Mouse (Mus musculus) ES-CJ7 (cell line): Measurements from ENCODE around the gene Arl14ep.

ENCODE experiments used
- DNase-seq: peaks from one replicate; pipeline ENCODE4 v3.0.0; 2011; ENCODE audit warnings: low read depth, low spot score

The Arl14ep gene

DNA sequence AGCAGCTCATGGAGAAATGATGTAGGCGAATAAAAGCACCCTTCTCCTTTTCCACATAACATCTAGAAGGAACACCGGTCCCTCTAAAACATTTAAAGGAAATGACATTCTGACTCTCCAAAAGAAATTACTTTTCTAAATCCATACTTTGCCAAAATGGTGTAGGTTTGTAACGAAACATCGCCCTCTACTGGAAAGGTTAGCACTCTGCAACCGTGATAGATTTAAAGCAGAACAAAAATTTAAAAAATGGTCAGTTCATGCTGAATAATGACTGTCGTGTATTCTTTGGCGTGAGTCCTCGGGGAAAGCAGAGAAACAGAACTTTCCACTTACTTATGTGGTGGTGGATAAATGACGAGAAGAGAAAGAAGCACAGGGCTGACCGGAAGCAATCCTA is 18.6 kb downstream of the Arl14ep start:
- no peak for DNase-seq

DNA sequence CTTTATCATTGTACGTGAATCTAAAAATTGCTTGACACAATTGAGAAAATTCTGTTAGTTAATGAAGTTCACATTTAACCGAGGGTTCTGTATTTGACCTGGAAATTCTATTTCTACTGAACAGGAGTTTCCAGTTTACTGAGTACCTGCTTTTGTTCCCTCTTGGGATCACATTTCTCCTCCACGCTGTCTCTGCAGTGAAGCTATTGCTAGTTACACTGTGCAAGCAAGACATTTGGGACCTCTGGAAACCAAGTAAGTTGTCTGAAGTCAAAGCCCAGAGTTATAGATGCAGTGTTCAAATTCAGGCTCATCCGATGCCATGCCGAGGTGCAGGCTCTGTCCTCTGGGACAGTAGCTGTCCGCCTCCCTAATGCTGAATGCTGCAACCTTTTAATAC is 19.2 kb downstream of the Arl14ep start:
- DNase-seq = no peak

DNA sequence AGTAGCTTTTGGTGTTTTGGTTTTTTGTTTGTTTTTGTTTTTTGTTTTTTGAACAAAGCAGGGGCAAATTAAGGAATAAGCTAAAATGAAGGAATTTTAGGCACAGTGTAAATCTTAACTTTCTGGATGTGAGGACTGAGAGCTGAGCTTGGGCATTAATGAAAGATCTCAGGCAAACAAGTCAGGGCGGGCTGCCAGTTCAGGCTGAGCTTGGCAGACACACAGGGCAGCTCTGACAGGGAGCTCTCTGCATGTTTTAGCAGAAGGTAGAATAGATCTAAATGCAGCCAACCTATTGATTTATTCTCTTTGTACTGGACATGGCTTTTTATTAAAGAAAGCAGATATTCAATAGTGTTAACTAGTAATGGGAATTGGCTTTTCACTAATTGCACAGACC is 31.8 kb downstream of the Arl14ep start:
- no peak for DNase-seq

DNA sequence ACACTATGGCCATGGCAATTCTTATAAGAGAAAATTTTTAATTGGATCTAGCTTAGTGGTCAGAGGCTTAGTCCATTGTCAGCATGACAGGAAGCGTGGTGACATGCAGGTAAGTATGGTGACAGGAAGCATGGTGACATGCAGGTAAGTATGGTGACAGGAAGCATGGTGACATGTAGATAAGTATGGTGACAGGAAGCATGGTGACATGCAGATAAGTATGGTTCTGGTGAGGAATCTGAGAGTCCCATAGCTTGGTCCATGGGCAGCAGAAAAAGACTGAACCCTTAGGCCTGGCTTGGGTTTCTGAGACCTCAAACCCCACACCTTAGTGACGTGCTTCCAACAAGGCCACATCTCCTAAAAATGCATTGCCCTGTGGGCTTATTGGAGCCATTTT is 38.5 kb downstream of the Arl14ep start:
- DNase-seq = no peak

DNA sequence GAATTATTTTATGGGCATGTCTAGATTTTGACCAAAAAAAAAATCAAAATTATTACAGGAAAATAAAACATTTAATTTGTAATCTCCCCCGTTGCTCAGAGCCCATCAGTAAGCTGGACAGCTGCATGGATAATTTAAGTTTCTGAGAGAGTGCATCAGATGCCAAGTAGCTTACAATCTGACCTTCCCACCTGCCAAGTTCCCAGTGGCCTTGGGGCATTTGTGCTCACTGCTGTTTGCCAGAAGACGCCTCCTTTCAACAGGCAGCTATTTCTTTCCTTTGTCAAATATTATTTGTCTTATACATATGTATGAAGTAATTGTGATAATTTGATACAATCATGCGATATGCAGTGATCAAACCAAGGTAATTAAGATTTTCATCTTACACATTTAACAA is 44.3 kb downstream of the Arl14ep start:
- no peak for DNase-seq
